Mouse (Mus musculus) urinary bladder, postnatal 36 days (tissue): ENCODE results near the gene Gm20883.
"Not testable (repeated sequence)": the region's sequence is repeated elsewhere in the genome, so short reads cannot be mapped to it uniquely, and the experiment has no call there.

Experiments used
- DNase-seq, 2 experiments: peaks; one replicate each; pipeline ENCODE4 v3.0.0; 2022; ENCODE audit warnings: low spot score in 2 of 2, mixed read lengths in 1 of 2

The Gm20883 gene

DNA sequence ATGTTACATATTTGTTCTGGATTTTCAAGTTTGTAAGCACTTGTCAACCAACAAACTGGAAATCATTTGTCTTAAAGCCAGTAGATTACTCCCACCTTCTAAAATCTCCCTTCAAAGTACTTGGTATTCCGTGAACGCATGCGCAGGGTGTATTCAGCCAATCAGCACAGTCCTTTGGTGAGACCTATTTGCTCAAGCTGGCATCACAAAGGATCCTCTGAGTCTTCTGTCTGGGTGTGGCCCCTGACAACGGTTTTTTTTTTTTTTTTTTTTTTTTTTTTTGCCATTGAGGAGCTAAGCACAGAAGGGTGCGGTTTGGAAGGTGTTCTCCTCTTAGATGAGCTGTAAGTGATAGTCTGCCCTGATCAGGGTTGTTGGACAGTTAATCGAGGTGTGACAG lies at the start of gene Gm20883:
Gene Gm20883, plus strand, starts transcription at position 301 of the 400 bp plus-strand sequence.
- DNase-seq: not testable (repeated sequence)
